Mouse (Mus musculus): ENCODE results near the gene Vars. TPM values are rescaled to one million over a fixed set of nuclear protein-coding genes. Genes with fewer than 3 reads are reported as not detected.
A peak's percentile ranks its signal among the peaks of the same experiment; 100 is the strongest.

Gene Vars
- polyA plus RNA-seq, 1 experiment from 2014 or later: 138 TPM

DNA sequence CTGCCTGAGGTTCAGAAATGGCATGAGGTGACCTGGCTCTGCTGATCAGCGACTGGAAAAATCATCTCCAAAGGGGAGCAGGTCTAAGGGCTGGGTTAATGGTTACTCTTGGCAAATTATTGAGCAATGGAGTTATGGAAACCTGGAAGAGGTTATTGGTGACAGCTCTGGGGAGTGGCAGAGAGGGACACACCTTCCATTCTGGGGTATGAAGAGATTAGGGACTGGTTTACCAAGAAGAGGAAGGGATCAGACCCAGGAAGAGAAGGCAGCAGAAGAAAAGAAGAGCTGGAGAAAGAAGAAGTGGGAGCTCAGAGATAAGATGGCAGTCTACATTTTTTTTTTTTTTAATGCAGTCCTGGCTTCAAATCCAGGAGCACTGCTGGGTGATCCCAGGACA, 46.9 kb downstream of the Vars start:
- no peak for DNase-seq (ENCODE audit: low spot score)

DNA sequence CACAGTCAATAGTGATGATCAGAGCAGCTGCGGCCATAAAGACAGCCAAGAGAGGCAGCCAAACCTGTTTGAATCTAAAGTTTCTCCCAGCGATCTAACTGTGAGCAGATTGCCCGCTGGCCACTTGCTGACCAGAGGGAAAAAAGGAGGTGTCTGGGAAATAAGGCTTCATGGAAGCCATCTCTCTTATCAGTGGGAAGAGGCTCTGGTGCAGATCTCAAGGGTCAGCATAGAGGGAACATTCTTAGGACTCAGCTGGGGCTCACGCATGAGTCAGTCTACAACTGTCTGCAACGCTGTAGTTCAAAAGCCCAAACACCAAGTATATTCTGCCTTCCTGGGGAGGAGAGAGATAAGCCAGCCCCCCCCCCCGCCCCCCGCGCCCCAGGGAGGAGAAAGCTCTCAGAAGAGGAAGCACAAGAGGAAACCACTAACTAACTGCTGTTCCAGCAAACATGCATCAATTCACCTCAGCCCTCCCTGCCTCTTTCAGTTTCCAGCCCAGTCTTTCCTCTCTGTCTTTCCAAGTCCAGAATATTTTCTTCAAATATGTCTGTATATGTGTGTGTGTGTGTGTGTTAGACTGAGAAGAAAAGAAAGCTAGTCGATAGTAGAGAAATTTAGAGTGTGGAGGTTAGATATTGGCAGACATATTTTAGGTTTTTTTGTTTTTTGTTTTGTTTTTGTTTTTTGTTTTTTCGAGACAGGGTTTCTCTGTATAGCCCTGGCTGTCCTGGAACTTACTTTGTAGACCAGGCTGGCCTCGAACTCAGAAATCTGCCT, 47.6 kb downstream of the Vars start:
- DNase-seq (ENCODE audit: low spot score): peak; percentile 70

DNA sequence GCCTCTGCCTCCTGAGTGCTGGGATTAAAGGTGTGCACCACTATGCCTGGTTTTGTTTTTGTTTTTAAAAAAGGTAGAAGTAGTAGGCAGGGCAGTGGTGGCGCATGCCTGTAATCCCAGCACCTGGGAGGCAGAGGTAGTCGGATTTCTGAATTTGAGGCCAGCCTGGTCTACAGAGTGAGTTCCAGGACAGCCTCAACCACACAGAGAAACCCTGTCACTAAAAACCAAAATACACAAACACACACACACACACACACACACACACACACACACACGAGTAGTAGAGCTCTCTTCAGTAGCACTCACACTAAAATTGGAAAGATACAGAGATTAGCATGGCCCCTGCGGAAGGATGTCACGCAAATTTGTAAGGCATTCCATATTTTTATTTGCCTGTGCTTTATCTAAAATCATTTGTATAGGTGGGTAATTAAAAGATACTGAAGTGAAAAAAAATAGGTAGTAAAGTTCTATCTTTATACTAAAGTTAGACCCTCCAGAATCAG, 48.2 kb downstream of the Vars start:
- DNase-seq (ENCODE audit: low spot score): no peak

DNA sequence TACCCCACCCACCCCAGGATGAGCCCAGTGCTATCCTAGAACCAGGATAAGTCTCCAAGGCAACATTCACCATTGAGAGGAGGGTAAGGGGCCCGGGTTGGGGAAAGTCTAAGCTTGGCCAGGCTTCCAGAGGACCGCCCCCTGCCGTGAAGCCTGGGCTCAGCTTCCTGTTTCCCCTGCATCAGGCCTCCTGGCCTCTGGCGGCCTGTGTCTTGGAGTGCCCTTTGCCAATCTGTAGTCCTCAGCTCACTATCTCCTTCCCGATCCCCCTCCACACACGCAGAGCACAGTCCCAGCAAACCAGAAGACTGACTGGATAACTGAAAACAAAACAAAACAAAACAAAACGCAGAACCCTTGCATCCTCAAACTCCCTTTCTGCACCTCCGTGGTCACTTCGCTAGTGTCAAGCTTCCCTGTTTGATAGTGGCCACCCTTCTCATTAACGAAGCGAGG, 48.8 kb downstream of the Vars start, which contains the start of gene Clic1:
Clic1 (plus strand) TSS at position 406 of the 456 bp plus-strand sequence.
- DNase-seq (ENCODE audit: low spot score): peak; percentile 61

DNA sequence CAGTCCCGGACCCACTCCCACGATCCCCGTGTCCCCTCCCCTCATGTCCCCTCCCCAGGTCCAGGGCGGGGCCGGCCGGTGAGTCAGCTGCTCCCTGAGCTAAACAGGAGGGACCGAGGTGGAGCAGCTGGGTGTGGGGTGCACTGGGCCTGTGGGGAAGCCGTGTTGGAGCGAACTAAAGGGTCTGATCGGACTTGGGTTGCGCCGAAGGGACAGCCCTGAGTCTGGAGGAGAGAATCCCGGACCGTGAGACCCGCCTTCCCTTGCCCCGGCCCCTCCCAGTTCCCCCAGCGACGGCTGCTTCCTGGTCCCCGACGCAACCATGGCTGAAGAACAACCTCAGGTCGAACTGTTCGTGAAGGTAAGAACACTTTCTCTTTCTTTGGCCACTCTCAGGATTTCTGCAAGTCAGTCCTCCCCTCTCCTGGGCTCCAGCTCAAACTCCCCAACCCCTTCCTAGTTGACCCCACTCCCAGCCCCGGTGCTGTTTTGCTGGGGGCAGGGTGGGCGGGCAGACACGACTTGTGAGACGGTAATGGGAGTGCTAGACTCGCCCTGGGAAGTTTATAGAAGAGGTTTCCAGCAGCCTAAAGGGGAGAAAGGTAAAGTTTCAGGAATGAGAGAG, 49.5 kb downstream of the Vars start:
- peak; percentile 63 for DNase-seq (ENCODE audit: low spot score)

DNA sequence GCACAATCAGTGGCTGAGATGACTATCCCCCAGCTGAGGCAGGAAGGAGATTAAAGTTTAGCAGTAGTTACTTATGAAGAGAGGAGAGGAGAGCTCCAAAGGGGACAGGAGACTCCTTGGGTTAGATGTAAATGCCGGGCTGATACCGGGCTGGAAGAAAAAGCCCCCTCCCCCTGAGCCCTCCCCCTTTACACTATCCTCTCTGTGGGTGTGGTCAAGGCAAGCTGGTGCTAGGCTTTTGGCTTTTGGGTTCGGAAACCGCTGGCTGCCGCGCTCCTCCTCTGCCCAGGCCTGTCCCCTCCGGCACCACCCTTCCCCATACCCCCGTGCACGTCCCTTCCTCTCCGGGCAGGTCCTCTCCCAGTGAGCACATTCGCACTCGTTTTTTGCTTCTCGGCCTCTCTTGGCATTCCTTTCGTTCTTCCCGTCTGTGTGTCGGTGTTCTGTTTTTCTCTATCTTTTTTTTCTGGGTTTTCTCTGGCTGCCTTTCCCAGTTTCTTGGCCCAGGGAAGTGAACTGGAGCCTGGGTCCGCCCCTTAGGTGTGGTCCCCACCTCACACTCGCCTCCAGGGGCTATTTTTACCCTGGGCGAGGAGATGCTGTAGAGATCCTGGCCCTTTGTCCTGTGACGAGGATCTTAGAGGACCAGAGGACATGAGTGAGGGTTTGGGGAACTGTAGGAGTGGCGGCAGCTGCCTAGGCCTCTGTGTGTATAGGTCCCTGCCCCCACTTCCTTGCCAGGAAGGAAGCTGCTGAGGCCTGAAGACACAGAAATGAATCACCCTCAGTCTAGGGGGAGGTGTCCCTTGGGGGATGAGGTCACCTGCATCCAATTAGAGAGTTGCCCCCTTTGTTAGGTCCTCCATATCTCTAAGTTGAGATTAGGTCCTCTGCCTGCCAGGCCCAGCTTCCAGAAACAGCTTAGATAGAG, 50.6 kb downstream of the Vars start:
- peak; percentile 81 for DNase-seq (ENCODE audit: low spot score)

DNA sequence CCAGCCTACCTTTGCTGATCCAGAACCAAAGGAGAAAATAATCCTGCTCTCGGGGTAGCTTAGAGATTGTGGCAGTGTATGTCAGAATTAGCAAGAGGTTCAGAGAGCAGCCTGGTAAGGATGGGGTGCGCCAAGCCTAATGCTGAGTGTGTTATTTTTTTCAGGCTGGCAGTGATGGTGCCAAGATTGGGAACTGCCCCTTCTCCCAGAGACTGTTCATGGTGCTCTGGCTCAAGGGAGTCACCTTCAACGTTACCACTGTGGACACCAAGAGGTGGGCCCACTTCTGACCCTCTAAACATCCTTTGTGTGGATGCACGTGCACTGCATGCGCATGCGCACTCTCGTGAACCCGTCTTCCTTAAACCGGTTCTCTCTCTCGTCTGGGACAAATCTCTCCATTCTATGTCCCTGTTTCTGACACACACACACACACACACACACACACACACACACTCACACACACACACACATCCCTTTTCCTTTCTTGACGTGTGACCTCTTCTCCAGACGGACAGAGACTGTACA, 51.5 kb downstream of the Vars start:
- no peak for DNase-seq (ENCODE audit: low spot score)

DNA sequence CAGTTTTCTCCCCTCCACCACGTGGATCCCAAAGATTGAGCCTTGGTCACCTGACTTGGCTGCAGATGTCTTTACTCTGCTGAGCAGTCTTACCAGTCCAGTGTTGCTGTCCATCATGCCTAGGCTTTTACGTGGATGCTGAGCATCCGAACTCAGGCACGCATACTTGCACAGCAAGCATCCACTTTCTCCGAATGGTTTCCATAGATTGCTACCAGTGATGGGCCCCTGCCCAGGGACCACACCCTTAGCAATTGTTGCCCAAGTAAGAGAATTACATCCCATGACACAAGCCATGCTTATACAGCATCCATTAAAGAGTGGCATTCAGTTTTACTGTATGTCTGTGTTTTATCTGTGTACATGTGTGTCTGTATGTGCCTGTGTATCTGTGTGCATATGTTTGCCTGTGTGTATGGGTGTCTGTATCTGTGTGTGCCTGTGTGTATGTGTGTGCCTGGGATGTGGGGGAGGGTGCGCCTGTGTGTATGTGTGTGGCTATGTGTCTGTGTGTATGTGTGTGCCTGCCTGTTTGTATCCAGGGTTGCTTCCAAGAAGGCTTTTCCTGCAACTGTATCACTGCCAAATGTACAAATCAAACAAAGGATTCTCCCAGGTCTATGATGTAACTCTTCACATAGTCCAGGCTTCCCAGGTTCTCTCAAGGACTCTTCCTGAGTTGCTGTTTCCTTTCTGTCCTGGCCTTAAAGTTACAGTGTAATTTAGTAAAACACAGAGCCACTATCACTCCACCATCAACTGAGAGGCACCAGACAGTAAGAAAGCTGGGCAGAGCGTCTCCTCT, 55.1 kb downstream of the Vars start:
- no peak for DNase-seq (ENCODE audit: low spot score)

DNA sequence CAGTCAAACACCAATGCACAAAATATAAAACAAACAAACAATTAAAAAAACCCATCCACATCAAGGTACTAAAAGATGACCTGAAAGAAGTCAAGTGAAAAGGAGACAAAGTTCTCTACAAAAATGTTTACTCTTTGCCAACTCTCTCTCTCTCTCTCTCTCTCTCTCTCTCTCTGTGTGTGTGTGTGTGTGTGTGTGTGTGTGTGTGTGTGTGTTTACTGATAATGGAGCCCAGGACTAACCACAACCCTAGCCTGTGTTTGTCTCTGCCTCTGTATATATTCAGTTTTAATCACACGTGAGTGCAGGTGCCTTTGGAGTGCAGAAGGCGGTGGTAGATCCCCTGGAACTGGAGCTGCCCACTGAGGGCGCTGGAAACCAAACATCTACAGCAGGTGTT, 56.3 kb downstream of the Vars start:
- DNase-seq (ENCODE audit: low spot score): no peak

DNA sequence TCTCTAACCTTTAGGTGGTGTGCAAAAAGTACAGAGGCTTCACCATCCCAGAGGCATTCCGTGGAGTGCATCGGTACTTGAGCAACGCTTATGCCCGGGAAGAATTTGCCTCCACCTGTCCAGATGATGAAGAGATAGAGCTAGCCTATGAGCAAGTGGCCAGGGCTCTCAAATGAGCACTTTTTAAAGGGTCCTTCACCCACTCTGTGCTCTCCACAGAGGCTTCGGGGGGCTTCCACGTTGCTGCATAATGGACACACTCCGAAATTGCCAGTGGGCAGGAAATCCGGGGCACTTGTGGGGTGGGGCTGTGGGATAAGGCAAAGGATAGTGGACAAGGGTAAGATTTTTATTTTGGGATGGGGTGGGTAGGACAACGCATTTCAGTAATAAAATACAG, 57.5 kb downstream of the Vars start:
- DNase-seq (ENCODE audit: low spot score): no peak

DNA sequence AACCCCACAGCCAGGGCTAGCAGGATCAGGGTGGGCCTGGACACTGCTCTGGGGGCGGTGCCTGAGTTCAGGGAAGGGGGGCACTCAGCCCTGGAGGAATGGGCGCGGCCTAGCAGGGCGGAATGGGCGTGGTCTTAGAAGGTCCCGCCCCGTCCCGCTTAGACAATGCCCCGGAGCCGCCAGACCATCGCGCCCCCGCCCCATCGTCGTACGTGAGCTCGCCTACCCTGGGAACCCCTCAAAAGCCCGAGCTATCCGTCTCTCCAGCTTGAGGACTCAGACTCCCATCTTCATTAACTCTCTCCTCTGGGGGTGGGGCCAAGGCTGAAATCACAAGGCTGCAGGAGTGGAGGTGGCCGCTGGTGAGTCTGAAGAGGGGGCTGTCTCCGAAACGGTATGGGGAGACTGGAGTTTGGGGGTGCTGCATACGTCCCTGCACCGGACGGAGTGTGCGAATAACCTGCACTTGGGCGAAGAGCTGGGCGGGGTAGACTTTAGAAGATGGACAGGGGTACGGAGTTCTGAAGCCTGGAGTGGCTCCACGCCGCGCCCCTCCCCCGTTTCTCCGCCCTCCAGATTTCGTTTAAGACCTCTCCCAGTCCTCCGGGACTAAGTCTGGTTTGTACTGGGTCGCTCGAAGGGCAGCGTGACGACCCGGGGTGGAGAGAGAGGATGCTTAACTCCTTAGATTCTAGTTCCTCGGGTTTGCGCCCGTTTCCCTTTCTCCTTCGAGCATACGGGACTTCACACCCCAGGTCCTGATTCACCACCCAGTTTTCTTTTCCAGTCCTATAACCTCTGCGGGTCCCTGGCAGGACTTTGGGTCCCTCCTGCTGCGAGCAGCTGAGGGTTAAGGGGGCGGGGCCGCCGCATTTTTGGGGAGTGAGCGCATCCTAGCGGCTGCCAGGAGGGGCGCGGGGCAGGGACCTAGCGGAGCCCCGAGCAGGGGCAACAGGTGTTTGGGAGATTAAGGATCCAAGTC, 58.4 kb downstream of the Vars start, which contains the start of gene Ddah2:
Ddah2 (plus strand) TSS at position 125 of the 982 bp plus-strand sequence.
- DNase-seq (ENCODE audit: low spot score): peak; percentile 87

DNA sequence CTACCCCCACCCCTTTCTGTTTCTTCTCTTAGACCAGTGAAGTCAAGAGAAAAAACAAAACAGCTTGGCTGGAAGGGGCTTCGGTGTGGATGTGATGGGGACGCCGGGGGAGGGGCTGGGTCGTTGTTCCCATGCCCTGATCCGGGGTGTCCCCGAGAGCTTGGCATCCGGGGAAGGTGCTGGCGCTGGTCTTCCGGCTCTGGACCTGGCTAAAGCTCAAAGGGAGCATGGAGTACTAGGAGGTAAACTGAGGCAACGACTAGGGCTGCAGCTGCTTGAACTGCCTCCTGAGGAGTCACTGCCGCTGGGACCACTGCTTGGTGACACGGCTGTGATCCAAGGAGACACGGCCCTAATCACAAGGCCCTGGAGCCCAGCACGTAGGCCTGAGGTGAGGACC, 59.3 kb downstream of the Vars start:
- no peak for DNase-seq (ENCODE audit: low spot score)

DNA sequence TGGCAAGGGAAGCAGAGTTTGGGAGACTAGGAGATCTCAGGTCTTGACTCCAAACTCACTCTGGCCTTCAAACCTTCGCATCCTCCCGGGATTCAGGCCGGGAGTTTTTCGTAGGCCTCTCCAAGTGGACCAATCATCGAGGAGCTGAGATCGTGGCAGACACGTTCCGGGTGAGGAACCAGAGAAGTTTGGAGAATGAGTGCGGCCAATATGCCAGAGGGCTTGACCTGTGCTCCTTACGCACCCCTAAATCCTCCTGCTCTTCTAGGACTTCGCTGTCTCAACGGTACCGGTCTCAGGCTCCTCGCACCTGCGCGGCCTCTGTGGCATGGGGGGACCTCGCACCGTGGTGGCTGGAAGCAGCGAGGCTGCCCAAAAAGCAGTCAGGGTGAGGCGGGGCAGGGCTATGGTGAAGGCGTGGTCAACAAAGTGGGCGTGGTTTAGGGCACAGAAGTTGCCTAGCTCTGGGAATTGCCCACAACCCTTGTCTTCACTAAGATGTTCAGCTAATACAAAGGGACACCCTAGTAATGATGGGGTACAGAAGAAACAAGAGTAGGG, 60.0 kb downstream of the Vars start:
- DNase-seq (ENCODE audit: low spot score): no peak

DNA sequence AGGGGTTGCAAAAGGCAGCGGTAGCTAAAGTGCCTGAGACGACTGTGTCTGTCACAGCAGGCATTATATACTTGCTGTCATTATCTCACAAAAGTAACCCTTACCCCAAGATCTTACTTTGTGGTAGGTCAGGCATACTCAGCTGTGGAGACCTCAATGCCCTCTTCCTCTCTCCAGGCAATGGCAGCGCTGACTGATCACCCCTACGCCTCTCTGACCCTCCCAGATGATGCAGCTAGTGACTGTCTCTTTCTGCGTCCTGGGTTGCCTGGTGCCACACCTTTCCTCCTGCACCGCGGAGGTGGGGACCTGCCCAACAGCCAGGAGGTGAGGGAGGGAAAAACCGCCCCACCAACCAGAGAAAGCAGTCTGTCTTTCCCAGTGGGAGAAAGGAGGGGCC, 60.5 kb downstream of the Vars start:
- no peak for DNase-seq (ENCODE audit: low spot score)

DNA sequence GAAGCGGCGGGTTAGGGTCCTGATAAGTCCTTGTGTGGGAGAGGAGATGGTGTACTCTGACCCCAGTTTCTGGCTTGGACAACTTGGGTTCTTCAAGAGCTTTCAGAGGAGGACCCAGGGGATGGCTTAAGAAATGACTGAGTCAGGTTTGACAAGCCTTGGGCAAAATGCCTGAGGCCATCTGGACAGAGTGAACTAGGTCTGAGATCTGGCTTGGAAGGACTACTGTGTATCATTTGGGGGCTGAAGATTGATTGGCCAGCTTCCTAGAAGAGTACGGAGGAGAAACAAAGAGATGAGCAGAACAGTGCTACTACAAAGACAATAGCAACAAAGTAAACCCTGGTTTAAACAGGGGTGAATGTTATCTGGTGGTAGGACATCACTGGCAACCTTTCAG, 62.7 kb downstream of the Vars start:
- DNase-seq (ENCODE audit: low spot score): no peak

DNA sequence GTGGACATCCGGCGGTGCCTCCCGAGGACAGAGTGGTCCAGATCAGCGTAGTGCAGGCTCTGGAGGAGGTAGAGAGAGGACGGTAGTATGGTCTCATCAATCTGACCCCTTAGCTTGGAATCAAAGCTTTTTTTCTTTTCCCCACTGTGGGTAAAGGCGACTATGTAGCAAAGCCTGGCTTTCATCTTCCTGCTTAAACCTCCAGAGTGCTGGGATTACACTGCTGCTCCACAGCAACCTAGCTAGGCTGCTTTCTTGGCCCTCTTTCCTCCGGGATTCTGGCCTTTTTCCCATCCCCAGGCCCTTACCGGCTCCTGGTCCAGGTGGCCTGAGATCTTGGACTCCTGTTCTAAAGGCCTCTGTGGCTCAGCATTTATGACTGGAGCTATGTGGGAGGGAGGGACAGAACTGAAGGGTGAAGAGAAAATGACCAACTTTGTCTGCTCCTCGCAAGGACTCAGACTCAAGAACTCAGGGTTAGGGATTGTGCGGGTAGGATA, 63.6 kb downstream of the Vars start:
- no peak for DNase-seq (ENCODE audit: low spot score)

DNA sequence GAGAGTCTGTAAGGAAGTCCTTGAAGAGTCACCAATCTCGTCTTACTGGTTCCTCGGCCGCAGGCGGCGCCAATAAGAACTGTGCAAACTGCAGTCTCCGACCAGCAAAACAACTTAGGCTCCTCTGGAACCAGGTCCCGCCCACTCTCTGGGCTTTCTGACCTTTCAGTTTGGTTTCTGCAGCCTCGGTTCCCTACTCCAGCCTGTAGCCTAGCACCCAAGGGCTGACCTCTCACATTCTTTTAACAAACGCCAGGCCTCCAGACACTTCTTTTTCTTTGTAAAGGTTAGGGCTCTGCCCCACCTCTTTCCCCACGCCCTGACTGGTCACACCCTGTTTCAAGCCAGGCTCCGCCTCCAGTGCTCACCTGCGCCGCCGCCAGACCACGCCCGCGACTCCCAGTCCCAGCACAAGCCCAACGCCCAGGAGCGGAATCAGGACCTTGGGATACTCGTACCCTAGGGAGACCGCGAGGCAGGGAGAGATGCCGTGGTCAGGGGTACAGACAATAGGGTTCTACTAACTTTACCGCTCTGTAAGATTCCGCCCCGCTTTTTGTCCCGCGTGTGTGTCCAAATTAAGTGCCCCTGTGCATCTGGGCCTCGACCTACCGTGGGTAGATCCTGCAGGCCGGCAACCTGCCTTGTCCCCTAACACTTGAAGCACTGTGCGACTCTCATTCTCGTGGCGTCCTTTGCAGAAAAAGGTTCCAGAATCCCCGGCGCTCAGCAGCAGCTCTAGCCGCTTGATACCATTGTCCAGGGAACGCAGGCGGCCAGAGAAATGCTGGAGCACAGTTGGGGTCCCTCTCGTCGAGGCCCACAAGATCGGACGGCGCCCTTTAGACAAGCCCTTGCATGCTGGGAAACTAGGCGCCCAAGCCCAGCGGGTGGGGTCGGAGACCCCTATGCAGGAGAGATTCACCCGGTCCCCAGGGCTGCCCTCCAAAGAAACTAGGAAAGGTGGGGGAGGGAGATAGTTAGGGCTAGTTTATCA, 64.5 kb downstream of the Vars start, which contains the start of gene Ly6g6c:
Ly6g6c (plus strand) TSS at position 438 of the 997 bp plus-strand sequence.
- no peak for DNase-seq (ENCODE audit: low spot score)

All from thymus, postnatal 0 days (tissue).